Mouse (Mus musculus) MEL (cell line): ENCODE data around the gene Pcca.

ENCODE experiments used
- CHD2 ChIP-seq: IDR thresholded peaks from 2 replicates; pipeline ENCODE4 v1.6.1; 2011; ENCODE audit warnings: low read length, improper control_type of control experiment
- CTCF ChIP-seq, 3 experiments: IDR thresholded peaks in 2 of 3; conservative IDR thresholded peaks in 1 of 3; 2 replicates each; pipeline ENCODE4 v1.5.1; 2011 to 2012; ENCODE audit warnings: low read length in 3 of 3, low read depth in 2 of 3, mild to moderate bottlenecking in 2 of 3, improper control_type of control experiment in 1 of 3, inconsistent platforms in 1 of 3, mixed read lengths in 1 of 3, moderate library complexity in 1 of 3; ENCODE audit not compliant: control insufficient read depth in 1 of 3, insufficient read depth in 1 of 3, poor library complexity in 1 of 3, severe bottlenecking in 1 of 3
- HCFC1 ChIP-seq: IDR thresholded peaks from 2 replicates; pipeline ENCODE4 v1.6.1; 2012; ENCODE audit warnings: low read depth, mild to moderate bottlenecking, inconsistent platforms, low read length, improper control_type of control experiment, moderate library complexity
- NELFE ChIP-seq: IDR thresholded peaks from 2 replicates; pipeline ENCODE4 v1.6.1; 2011; ENCODE audit warnings: low read depth, low read length, improper control_type of control experiment
- RAD21 ChIP-seq: IDR thresholded peaks from 2 replicates; pipeline ENCODE4 v1.6.1; 2011; ENCODE audit warnings: mild to moderate bottlenecking, low read depth, low read length, improper control_type of control experiment
- TAL1 ChIP-seq: IDR thresholded peaks from 2 replicates; pipeline ENCODE4 v1.6.1; 2012; ENCODE audit warnings: mild to moderate bottlenecking, inconsistent platforms, low read length, moderate library complexity, mixed read lengths
- USF1 ChIP-seq: IDR thresholded peaks from 2 replicates; pipeline ENCODE4 v1.6.1; 2014; ENCODE audit warnings: low read depth, mild to moderate bottlenecking, inconsistent platforms, low read length, improper control_type of control experiment, moderate library complexity
- ZMIZ1 ChIP-seq: IDR thresholded peaks from 2 replicates; pipeline ENCODE4 v1.6.1; 2012; ENCODE audit warnings: low read depth, mild to moderate bottlenecking, inconsistent platforms, low read length, improper control_type of control experiment, moderate library complexity
- ZNF384 ChIP-seq: IDR thresholded peaks from 2 replicates; pipeline ENCODE4 v1.6.1; 2012; ENCODE audit warnings: low read depth, mild to moderate bottlenecking, inconsistent platforms, low read length, improper control_type of control experiment

DNA sequence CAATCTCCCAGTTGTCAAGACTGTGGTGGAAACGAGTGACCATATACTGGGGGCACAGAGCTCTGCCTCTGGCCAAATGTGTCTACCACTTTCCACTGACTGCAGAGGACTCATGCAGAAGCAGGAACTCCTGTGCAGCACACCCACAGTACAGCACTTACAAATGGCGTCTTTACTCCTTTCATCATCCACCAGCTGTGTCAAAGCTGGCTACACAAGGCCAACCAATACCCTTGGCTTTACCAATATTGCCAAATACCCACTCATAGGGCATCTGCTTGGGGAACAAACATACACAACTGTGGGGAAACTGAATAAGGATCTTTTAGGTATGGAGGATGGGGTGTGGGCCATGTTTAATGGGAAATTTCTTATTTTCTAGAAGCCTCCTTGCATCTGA is 367.6 kb downstream of the Pcca start:
- TF ChIP-seq CTCF (IDR thresholded peaks at IDR 0.05 in 2 of 3, conservative IDR thresholded peaks at IDR 0.05 in 1 of 3; ENCODE audit: control insufficient read depth in 1 of 3, insufficient read depth in 1 of 3, low read depth in 2 of 3, low read length in 3 of 3, poor library complexity in 1 of 3, severe bottlenecking in 1 of 3) (no peak), HCFC1 (no peak), TAL1 (no peak), CHD2 (no peak), ZNF384 (no peak), ZMIZ1 (no peak), NELFE (no peak), RAD21 (no peak), USF1 (no peak)
